Mouse (Mus musculus) ES-E14 (cell line): ENCODE measurements at regions not wholly inside any gene's neighbourhood (a gene's known extent, or its start where the extent isn't known, plus 50 kb on each side); places are given as distances from the start of the nearest gene placed in this dataset.

Experiments used
- DNase-seq: peaks from one replicate; pipeline ENCODE4 v3.0.0-alpha.2; 2013; ENCODE audit warnings: low read depth, low spot score
- H3K27ac ChIP-seq: 2 replicates; pipeline ENCODE4 v1.5.1; 2012; ENCODE audit warnings: low read depth, mild to moderate bottlenecking, low read length, moderate library complexity, mixed read lengths; ENCODE audit not compliant: poor library complexity, insufficient read depth, severe bottlenecking
- H3K36me3 ChIP-seq: 2 replicates; pipeline ENCODE4 v1.6.1; 2012; ENCODE audit warnings: mild to moderate bottlenecking, low read length, moderate library complexity, mixed read lengths; ENCODE audit not compliant: control insufficient read depth, poor library complexity, insufficient read depth, severe bottlenecking
- H3K4me1 ChIP-seq, 2 experiments: fragments of 150-350 bp in 1 of 2; sonication (generic) in 1 of 2; 2 replicates each; pipeline ENCODE4 v1.6.1; 2012; ENCODE audit warnings: low read length in 2 of 2, mild to moderate bottlenecking in 1 of 2, mixed read lengths in 1 of 2; ENCODE audit not compliant: control insufficient read depth in 2 of 2, insufficient read depth in 2 of 2, poor library complexity in 1 of 2
- H3K4me3 ChIP-seq, 2 experiments: fragments of 150-350 bp in 1 of 2; sonication (generic) in 1 of 2; 2 replicates each; pipeline ENCODE4 v1.5.1; 2012; ENCODE audit warnings: low read length in 2 of 2, low read depth in 1 of 2, mild to moderate bottlenecking in 1 of 2, mixed read lengths in 1 of 2; ENCODE audit not compliant: insufficient read depth in 1 of 2, poor library complexity in 1 of 2, severe bottlenecking in 1 of 2
- H3K9ac ChIP-seq: 2 replicates; pipeline ENCODE4 v1.6.1; 2012; ENCODE audit warnings: low read depth, mild to moderate bottlenecking, low read length, mixed read lengths; ENCODE audit not compliant: poor library complexity, insufficient read depth, severe bottlenecking
- H3K9me3 ChIP-seq: fragments of 150-350 bp; sonication (generic); 2 replicates; pipeline ENCODE4 v1.6.1; 2012; ENCODE audit warnings: low read depth, mild to moderate bottlenecking, low read length; ENCODE audit not compliant: control insufficient read depth, insufficient read depth
- CHD2 ChIP-seq: IDR thresholded peaks from 2 replicates; pipeline ENCODE4 v1.6.1; 2014; ENCODE audit warnings: mild to moderate bottlenecking, low read depth, low read length, inconsistent platforms
- HCFC1 ChIP-seq: IDR thresholded peaks from 2 replicates; pipeline ENCODE4 v1.6.1; 2012; ENCODE audit warnings: low read length, inconsistent platforms, borderline replicate concordance; ENCODE audit not compliant: insufficient read depth
- MAFK ChIP-seq: IDR thresholded peaks from 2 replicates; pipeline ENCODE4 v1.6.1; 2014; ENCODE audit warnings: mild to moderate bottlenecking, low read depth, low read length, inconsistent platforms; ENCODE audit not compliant: insufficient read depth
- ZC3H11A ChIP-seq: IDR thresholded peaks from 2 replicates; pipeline ENCODE4 v1.6.1; 2012; ENCODE audit warnings: low read depth, mild to moderate bottlenecking, inconsistent platforms, low read length, borderline replicate concordance
- ZNF384 ChIP-seq: IDR thresholded peaks from 2 replicates; pipeline ENCODE4 v1.6.1; 2012; ENCODE audit warnings: low read depth, low read length, inconsistent platforms
- in situ Hi-C, 2 experiments: fragments of 600-800 bp; cut with MboI; formaldehyde crosslinking; loops; one replicate each; pipeline ENCODE4 v1.15.1; 2025; ENCODE audit warnings: low sequenced_read_pairs in 2 of 2, inconsistent platforms in 1 of 2; ENCODE audit not compliant: unreplicated experiment in 2 of 2

- H3K9me3 ChIP-seq = no peaks in the 10 kb centered on the region
- no peaks in the 10 kb centered on the region for H3K4me1 ChIP-seq
- no peaks in the 10 kb centered on the region for H3K36me3 ChIP-seq
- no peak overlapping the region for H3K27ac ChIP-seq
- TF ChIP-seq ZC3H11A (no peak), HCFC1 (no peak)
- no peak overlapping the region for H3K9ac ChIP-seq
- in situ Hi-C loops = no loop called here
- no peak for DNase-seq
- no peak overlapping the region for H3K4me3 ChIP-seq
Measured at GRCm38 (mm10) chr3:61185789-61186188, 175.6 kb upstream of the Rap2b start.

- no peaks in the 10 kb centered on the region for H3K4me1 ChIP-seq
- H3K9ac ChIP-seq = no peak overlapping the region
- H3K4me3 ChIP-seq = no peak overlapping the region
- H3K27ac ChIP-seq = no peak overlapping the region
- in situ Hi-C loops = no loop called here
- no peaks in the 10 kb centered on the region for H3K9me3 ChIP-seq
- no peaks in the 10 kb centered on the region for H3K36me3 ChIP-seq
- no peak for DNase-seq
- TF ChIP-seq ZNF384 = no peak
Measured at GRCm38 (mm10) chr3:61188662-61189061, 172.8 kb upstream of the Rap2b start.

DNA sequence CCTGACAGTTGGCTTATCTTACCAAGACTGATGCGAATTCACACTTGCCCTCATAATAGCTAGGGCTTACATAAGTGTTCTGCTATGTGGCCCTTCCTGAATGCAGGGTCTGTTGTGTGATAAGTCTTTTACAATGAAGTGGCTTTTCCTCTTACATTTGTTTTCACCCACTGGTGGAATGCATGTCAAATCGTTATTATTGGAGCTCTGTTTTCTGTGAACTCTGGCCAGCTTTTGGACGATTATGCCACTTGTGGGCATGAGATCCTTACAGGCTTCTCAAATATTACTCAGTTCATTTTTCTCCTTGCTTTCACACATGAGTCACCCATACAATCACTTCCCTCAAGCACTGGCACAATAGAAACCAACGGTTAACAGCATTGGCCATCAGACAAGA lies 144.9 kb upstream of the Rap2b start:
- in situ Hi-C loops = no loop called here
- H3K4me1 ChIP-seq = no peaks in the 10 kb centered on the region
- no peak overlapping the region for H3K27ac ChIP-seq
- H3K9me3 ChIP-seq = no peaks in the 10 kb centered on the region
- H3K9ac ChIP-seq = no peak overlapping the region
- no peaks in the 10 kb centered on the region for H3K36me3 ChIP-seq
- no peak for DNase-seq
- TF ChIP-seq CHD2 (no peak), ZC3H11A (no peak), ZNF384 (no peak), MAFK (no peak), HCFC1 (no peak)
- H3K4me3 ChIP-seq = no peak overlapping the region

DNA sequence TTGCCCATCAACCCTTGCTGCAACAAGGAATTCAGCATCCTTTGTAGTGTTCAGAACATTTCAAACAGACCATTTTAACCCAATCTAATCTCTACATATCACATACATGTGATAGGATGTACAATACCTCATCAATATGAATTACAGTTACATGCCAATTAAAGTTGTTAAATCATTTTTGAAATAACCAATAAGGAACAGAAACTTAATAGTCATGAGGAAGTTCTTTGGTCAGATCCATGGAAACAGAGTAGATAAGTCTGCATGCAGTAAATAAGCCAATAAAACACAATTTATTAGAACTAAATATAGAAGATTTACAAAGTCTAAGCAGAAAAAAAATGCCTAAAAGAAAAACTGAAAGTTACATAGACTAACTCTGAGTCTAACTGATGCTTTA lies 136.9 kb upstream of the Rap2b start:
- Histone ChIP-seq H3K36me3 (no peaks in the 10 kb centered on the region), H3K4me1 (no peaks in the 10 kb centered on the region), H3K9me3 (no peaks in the 10 kb centered on the region), H3K27ac (no peak overlapping the region), H3K4me3 (no peak overlapping the region), H3K9ac (no peak overlapping the region)
- in situ Hi-C loops = no loop called here
- no peak for DNase-seq
- TF ChIP-seq HCFC1 (no peak), CHD2 (no peak), MAFK (no peak), ZC3H11A (no peak), ZNF384 (no peak)

GRCm38 (mm10) chr3:61225054-61225453 lies 136.4 kb upstream of the Rap2b start:
- TF ChIP-seq MAFK (no peak), HCFC1 (no peak), CHD2 (no peak), ZC3H11A (no peak), ZNF384 (no peak)
- in situ Hi-C loops = loop anchor here (25.0 kb wide), 2 partner anchors 612 to 962 kb away; no protein-coding TSS in a partner anchor

More at GRCm38 (mm10) chr3:61225054-61225453, 136.4 kb upstream of the Rap2b start:
- Histone ChIP-seq H3K9me3 (no peaks in the 10 kb centered on the region), H3K4me1 (no peaks in the 10 kb centered on the region), H3K4me3 (no peak overlapping the region), H3K9ac (no peak overlapping the region), H3K36me3 (no peaks in the 10 kb centered on the region), H3K27ac (no peak overlapping the region)
- DNase-seq = no peak
